Mouse (Mus musculus): ENCODE data around the gene Gstt2. TPM values are rescaled to one million over a fixed set of nuclear protein-coding genes. Genes with fewer than 3 reads are reported as not detected.

Gene Gstt2
- polyA plus RNA-seq, 1 experiment from 2014 or later: 5.8 TPM

DNA sequence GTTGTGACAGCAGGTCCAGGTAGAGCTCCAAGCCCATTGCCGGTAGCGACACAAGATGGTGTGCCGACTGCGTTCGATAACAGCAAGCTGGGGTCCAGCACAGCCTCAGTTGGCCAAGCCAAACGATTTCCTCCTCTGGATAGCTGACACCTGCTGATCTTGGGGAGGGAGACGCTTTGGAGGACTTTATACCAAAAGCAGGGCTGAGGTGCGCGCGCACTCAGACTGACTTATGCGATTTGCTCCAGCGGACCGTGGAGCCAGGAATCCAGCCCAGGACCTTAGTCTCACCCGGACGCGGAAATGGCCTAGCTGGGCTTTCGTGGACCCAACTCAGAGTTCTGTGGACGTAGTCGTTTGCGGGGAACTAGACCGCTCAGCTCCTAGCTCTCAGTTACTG is 3.0 kb downstream of the Gstt2 start:
- H3K4me1 ChIP-seq (replicated peaks): peaks cover 36% of the 10 kb centered on the region
- peak overlapping the region; percentile 57 for H3K4me2 ChIP-seq (replicated peaks)
- H3K27ac ChIP-seq: no peak overlapping the region
- no peaks in the 10 kb centered on the region for H3K9me3 ChIP-seq
- 2% methylated on average over 21 of the region's 21 CpGs for WGBS
- H3K27me3 ChIP-seq: peaks cover 34% of the 10 kb centered on the region
- ATAC-seq: no peak
- H3K36me3 ChIP-seq: no peaks in the 10 kb centered on the region
- peak overlapping the region; percentile 4 for H3K9ac ChIP-seq (replicated peaks)
- H3K4me3 ChIP-seq (replicated peaks): peak overlapping the region; percentile 32

DNA sequence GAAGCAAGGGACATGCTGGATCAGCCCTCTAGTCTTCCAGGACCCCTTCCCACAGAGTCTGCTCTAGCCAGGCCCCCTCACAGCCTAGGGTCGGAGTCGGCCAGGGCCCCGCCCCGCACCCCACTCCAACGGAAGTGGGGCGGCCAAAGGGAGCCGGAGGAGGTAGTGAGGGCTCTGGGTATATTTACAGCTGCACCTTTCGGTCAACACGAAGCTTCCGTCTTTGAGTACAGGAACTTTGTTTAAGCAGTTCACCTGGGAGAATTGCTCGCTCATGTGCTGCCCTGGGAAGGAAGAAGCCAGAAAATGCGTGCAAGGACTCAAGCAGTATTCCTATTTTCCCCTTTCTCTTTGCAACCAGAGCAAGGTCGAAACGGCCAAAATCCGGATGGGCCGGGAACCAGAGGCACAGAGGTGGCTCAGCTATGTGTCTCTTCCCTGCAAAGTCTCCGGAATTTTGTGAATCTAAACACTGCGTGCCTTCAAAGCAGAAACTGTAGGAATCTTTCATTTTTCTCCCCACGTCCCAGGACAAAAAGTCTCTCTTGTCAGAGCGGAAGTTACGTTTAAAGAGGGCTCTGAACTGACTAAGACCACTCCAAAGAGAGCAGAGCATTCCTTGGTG is 3.7 kb downstream of the Gstt2 start:
- Histone ChIP-seq H3K4me1 (replicated peaks) (peaks cover 36% of the 10 kb centered on the region), H3K27me3 (peaks cover 34% of the 10 kb centered on the region), H3K9ac (replicated peaks) (no peak overlapping the region; the same call in 1 of the 2 replicates), H3K4me3 (replicated peaks) (peak overlapping the region; percentile 32), H3K9me3 (no peaks in the 10 kb centered on the region), H3K4me2 (replicated peaks) (peak overlapping the region; percentile 57), H3K27ac (no peak overlapping the region), H3K36me3 (no peaks in the 10 kb centered on the region)
- WGBS: 16% methylated on average over 21 of the region's 21 CpGs
- no peak for ATAC-seq

DNA sequence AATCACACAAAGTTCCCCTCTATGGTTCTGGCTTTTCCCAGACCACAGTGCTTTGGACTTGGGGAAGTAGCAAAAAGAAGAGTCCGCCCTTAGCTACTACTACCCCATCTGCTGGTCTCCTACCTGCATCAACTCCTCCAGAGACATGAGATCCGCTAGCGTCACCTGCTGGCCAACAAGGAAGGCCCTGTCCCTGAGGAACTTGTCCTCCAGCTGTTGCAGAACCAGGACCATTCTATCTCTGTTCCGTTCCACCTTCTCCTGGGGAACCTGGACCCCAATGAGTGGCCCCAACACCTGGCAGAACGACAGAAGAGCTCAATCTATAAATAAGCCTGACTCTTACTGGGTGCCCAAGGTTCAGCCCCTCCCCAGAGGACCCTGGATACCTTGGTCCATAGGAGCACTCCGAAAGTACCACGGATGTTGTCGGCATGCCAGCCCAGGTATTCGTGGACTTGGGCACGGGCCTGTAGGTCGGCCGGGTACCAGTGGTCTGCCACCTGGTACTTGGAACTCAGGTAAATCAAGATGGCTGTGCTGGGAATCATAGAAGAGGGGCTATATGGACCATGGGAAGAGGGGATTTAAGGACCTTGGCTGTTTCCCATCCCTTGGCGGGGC is 4.8 kb downstream of the Gstt2 start:
- WGBS: 68% methylated on average over 13 of the region's 13 CpGs
- ATAC-seq: no peak
- H3K9ac ChIP-seq (replicated peaks): no peak overlapping the region

DNA sequence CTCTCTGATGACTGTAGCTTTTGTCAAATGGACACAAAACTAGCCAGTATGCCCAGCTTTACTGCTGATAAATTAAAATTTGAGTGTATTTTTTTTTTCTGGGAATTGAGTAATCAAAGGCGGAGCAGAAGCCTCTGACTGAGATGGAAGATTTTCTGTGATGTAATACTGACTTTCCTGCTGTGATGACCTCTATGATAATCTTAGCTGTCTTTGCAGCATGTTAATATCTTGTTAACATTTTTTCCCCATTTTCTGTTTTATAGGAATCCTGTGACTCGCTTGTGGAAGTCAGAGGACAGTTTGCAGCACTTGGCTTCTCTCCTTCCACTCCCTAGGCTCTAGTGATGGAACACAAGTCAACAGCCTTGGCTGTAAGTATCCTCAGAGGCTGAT is 7.0 kb downstream of the Gstt2 start:
- ATAC-seq: no peak
- peaks cover 19% of the 10 kb centered on the region for H3K4me1 ChIP-seq (replicated peaks)
- no peak overlapping the region for H3K4me2 ChIP-seq (replicated peaks)
- no peak overlapping the region for H3K9ac ChIP-seq (replicated peaks)
- WGBS: 92% methylated on average over 2 of the region's 2 CpGs
- no peaks in the 10 kb centered on the region for H3K36me3 ChIP-seq
- H3K9me3 ChIP-seq: no peaks in the 10 kb centered on the region
- no peak overlapping the region for H3K4me3 ChIP-seq (replicated peaks)
- H3K27me3 ChIP-seq: peaks cover 32% of the 10 kb centered on the region
- H3K27ac ChIP-seq: no peak overlapping the region

More for the DNA sequence above, 4.8 kb downstream of the Gstt2 start:
- Histone ChIP-seq H3K27me3 (peaks cover 34% of the 10 kb centered on the region), H3K4me1 (replicated peaks) (peaks cover 27% of the 10 kb centered on the region), H3K9me3 (no peaks in the 10 kb centered on the region), H3K4me2 (replicated peaks) (no peak overlapping the region), H3K36me3 (no peaks in the 10 kb centered on the region), H3K27ac (no peak overlapping the region), H3K4me3 (replicated peaks) (no peak overlapping the region)

DNA sequence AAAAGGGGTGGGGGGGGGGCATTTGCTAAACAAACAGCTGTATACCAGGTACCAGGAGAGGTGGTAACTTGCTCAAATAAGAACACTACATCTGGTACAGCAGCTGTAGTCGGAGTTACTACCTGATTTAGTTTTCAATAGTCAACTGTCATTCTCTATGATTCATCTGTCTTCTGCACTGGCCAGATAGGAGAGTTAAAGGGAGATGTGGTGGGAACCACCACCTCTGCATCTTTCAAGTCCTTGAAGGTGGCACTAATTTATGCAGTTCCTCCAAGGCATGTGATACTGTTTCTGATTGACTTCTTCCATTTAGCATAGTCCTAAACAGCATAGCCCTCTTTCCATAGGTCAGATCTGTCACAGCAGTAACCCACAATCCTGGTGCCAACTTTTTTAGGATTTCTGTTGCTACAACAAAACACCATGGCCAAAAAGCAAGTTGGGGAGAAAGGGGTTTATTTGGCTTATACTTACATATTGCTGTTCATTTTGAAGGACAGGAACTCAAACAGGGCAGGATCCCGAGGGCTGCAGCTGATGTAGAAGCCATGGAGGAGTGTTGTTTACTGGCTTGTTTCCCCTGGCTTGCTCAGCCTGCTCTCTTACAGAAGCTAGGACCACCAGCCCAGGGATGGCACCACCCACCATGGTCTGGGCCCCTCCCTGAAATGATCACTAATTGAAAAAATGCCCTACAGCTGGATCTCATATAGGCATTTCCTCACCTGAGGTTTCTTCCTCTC is 7.5 kb downstream of the Gstt2 start:
- Histone ChIP-seq H3K36me3 (no peaks in the 10 kb centered on the region), H3K27me3 (peaks cover 27% of the 10 kb centered on the region), H3K27ac (no peak overlapping the region), H3K4me3 (replicated peaks) (no peak overlapping the region), H3K4me1 (replicated peaks) (peaks cover 14% of the 10 kb centered on the region), H3K9me3 (no peaks in the 10 kb centered on the region), H3K4me2 (replicated peaks) (no peak overlapping the region), H3K9ac (replicated peaks) (no peak overlapping the region)
- 89% methylated on average over 2 of the region's 2 CpGs for WGBS
- ATAC-seq: no peak

DNA sequence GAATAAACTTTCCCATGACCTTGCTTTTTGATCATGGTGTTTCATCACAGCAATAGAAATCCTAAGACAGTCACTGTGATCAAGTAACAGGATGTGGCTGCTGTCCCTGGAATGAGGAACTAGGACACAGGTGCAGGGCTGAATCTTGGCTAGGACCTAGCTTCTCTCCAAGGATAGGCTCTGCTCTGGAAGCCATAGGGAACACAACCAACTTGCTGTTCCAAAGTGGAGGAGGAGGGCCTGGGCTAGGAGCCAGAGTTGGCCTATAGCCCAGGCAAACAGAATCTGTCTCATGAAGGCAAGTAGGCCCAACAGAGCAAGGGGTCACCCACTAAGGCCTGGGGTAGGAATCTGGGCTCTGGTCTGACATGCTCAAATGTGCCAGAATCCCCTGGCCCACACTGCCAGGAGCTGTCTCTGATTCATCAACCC is 8.7 kb downstream of the Gstt2 start:
- no peak overlapping the region for H3K4me2 ChIP-seq (replicated peaks)
- H3K27ac ChIP-seq: no peak overlapping the region
- H3K4me1 ChIP-seq (replicated peaks): 0 out of 2 replicates have a peak, but pooled peaks cover 3% of the 10 kb centered on the region
- H3K36me3 ChIP-seq: no peaks in the 10 kb centered on the region
- peaks cover 16% of the 10 kb centered on the region for H3K27me3 ChIP-seq
- H3K4me3 ChIP-seq (replicated peaks): no peak overlapping the region
- H3K9me3 ChIP-seq: no peaks in the 10 kb centered on the region
- H3K9ac ChIP-seq (replicated peaks): no peak overlapping the region
- no peak for ATAC-seq

DNA sequence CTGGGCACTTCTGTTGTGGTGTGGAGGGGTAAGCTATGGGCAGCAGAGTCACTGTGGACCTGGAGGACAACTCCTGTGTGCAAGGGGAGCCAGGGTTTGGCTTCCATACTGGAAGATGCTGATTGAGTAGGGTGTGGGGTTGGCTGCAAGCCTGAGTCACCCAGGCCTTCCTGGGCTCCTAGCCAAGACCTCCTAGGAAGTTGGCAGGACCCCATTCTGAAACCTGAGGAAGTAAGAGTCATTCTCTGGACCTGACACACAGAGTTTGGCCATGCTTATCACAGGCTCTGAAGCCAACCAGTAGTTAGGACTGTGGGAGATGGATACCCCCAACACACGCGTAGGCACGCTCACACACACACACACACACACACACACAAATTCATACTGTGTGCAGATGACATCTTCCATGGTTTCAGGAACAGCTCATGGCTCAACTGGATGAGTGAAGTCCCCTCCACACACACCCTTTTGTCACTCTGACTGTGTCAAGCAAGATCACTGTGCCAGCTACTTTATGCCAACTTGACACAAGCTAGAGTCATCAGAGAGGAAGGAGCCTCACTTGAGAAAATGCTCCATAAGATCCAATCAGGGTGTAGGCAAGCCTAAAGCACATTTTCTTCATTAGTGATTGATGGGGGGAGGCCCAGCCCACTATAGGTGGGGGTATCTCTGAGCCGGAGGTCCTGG is 9.4 kb downstream of the Gstt2 start:
- H3K27me3 ChIP-seq: peaks cover 9% of the 10 kb centered on the region
- no peak for ATAC-seq
- no peak overlapping the region for H3K9ac ChIP-seq (replicated peaks)
- 98% methylated on average over 4 of the region's 4 CpGs for WGBS
- no peak overlapping the region for H3K27ac ChIP-seq
- no peak overlapping the region for H3K4me3 ChIP-seq (replicated peaks)
- no peak overlapping the region for H3K4me2 ChIP-seq (replicated peaks)
- no peaks in the 10 kb centered on the region for H3K4me1 ChIP-seq (replicated peaks)
- H3K36me3 ChIP-seq: no peaks in the 10 kb centered on the region
- no peaks in the 10 kb centered on the region for H3K9me3 ChIP-seq

DNA sequence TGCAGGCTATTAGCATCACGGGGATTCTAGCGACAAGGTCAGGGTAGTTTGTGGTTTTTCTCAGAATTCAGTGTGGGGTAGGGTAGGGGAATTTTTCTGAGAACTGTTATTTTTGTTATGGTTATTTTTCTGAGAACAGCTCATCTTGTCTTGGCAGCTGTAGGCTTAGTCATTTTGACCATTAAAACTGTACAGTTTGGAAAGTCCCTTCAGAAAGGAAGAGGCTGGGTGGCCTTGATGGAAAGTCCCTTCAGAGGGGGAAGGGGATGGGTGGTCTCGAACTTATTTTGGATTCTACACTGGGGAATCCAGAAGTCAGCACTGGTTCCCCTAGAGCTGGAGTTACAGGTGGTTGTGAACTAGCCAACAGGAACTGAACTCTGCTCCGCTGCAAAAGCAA is 12.7 kb downstream of the Gstt2 start:
- H3K4me1 ChIP-seq (replicated peaks): no peaks in the 10 kb centered on the region
- 85% methylated on average over 4 of the region's 4 CpGs for WGBS
- no peak overlapping the region for H3K9ac ChIP-seq (replicated peaks)
- H3K9me3 ChIP-seq: no peaks in the 10 kb centered on the region
- no peaks in the 10 kb centered on the region for H3K36me3 ChIP-seq
- no peak overlapping the region for H3K4me3 ChIP-seq (replicated peaks)
- no peak overlapping the region for H3K27ac ChIP-seq
- H3K27me3 ChIP-seq: no peaks in the 10 kb centered on the region
- ATAC-seq: no peak
- no peak overlapping the region for H3K4me2 ChIP-seq (replicated peaks)

DNA sequence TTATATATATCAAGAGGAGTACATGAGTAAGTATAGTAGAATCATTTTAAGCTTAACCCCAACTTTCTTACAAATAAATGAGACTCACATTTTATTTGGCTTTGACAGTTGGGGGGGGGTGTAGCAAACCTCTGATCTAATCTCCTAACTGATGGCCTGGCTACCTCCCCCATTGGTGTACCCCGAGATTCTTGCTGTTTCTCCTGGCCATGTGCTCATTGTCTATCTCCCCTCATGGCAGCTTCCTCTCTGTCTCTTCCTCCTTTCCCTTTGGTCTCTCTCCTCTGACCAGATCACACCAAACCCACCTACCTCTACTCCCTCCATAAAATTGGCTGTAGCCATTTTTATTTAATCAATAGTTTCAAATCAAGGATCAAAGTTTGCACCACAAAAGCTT is 13.4 kb downstream of the Gstt2 start:
- no peak overlapping the region for H3K4me2 ChIP-seq (replicated peaks)
- no peaks in the 10 kb centered on the region for H3K27me3 ChIP-seq
- no peak overlapping the region for H3K27ac ChIP-seq
- WGBS: 93% methylated on average over 1 of the region's 1 CpGs
- no peak overlapping the region for H3K9ac ChIP-seq (replicated peaks)
- no peaks in the 10 kb centered on the region for H3K36me3 ChIP-seq
- H3K4me1 ChIP-seq (replicated peaks): no peaks in the 10 kb centered on the region
- no peak overlapping the region for H3K4me3 ChIP-seq (replicated peaks)
- ATAC-seq: no peak
- no peaks in the 10 kb centered on the region for H3K9me3 ChIP-seq

DNA sequence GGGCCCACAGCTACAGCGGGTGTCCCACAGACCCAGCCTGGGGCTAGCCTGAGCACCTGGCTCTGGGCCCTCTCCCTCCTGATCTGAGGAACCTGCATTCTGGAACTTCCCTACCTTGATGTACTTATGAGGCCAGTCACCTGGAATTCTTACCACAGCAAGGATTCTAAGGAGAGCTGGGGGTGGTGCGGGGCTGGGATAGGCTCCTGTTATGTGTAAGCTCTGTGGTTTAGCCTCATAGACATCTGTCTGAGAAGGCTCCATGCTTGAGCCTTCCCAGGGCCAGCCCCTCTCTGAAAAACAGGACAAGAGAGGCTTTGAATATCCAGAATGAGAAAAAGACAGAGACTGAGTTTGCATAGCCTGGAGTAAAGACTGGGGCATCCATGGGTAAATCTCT is 14.8 kb downstream of the Gstt2 start, which contains the start of gene Gstt4:
Gene Gstt4 (minus strand): TSS at position 101 of the 400 bp plus-strand sequence.
- WGBS: 93% methylated on average over 2 of the region's 2 CpGs

DNA sequence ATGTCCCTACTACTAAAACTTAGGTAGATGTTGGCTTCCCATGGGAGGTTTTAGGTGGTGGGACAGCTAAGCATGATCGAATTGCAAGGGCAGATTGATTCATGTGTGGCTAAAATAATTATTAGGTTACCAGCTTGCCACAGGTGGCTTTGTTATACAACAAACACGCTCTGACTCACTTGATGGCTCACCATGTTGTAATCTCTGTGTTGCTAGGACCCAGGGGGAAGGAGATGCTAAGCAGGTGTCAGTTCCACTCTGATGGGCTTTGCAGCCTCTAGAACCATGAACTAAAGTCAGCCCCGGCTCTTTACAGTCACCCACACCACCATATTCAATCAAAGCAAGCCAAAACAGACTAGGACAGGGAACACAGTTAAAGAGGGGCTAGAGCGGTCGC is 17.3 kb downstream of the Gstt2 start:
- H3K27ac ChIP-seq: no peak overlapping the region
- 89% methylated on average over 5 of the region's 5 CpGs for WGBS

More for the DNA sequence above, 14.8 kb downstream of the Gstt2 start, which contains the start of gene Gstt4:
- ATAC-seq: no peak
- Histone ChIP-seq H3K9me3 (no peaks in the 10 kb centered on the region), H3K4me1 (replicated peaks) (no peaks in the 10 kb centered on the region), H3K27me3 (no peaks in the 10 kb centered on the region), H3K4me3 (replicated peaks) (no peak within 1 kb of the TSS), H3K9ac (replicated peaks) (no peak within 1 kb of the TSS), H3K4me2 (replicated peaks) (no peak within 1 kb of the TSS), H3K27ac (no peak within 1 kb of the TSS), H3K36me3 (no peaks in the 10 kb centered on the region)

DNA sequence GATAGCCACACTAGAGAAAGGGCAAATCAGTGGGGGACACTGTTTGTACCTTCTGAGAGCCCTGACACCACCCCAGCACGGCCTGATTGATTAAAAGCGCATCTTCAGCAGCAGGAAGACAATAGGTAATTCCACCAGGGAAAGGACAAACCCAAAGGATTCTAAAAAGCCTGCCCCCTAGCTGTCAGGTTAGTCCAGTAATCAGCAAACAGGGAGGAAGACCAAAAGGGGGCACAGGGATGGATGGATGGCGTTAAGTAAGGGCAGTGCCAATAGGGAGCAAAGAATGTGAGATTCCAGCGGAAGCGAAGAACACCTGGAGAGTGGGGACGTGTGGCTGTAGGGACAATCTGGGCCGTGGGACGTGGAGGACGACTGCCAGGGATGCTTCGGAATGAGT is 18.6 kb downstream of the Gstt2 start:
- no peaks in the 10 kb centered on the region for H3K36me3 ChIP-seq
- no peak for ATAC-seq
- no peaks in the 10 kb centered on the region for H3K27me3 ChIP-seq
- no peaks in the 10 kb centered on the region for H3K4me1 ChIP-seq (replicated peaks)
- no peak overlapping the region for H3K4me3 ChIP-seq (replicated peaks)
- H3K9me3 ChIP-seq: no peaks in the 10 kb centered on the region
- 64% methylated on average over 10 of the region's 10 CpGs for WGBS
- H3K4me2 ChIP-seq (replicated peaks): no peak overlapping the region
- H3K9ac ChIP-seq (replicated peaks): no peak overlapping the region
- H3K27ac ChIP-seq: no peak overlapping the region

More for the DNA sequence above, 17.3 kb downstream of the Gstt2 start:
- Histone ChIP-seq H3K9ac (replicated peaks) (no peak overlapping the region), H3K4me3 (replicated peaks) (no peak overlapping the region), H3K27me3 (no peaks in the 10 kb centered on the region), H3K4me1 (replicated peaks) (no peaks in the 10 kb centered on the region), H3K36me3 (no peaks in the 10 kb centered on the region), H3K4me2 (replicated peaks) (no peak overlapping the region), H3K9me3 (no peaks in the 10 kb centered on the region)
- no peak for ATAC-seq

All from midbrain, embryonic 13.5 days (tissue).